Mouse (Mus musculus) megakaryocyte, embryonic 14.5 days (primary cell): ENCODE data around the gene Sapcd1.

Experiments used
- FLI1 ChIP-seq: IDR thresholded peaks from 2 replicates; pipeline ENCODE4 v1.6.1; 2012; ENCODE audit warnings: low read length, inconsistent platforms, mixed read lengths
- GATA1 ChIP-seq: IDR thresholded peaks from 3 replicates; pipeline ENCODE4 v1.6.1; 2012; ENCODE audit warnings: mixed read lengths, low read length, inconsistent platforms, borderline replicate concordance

GRCm38 (mm10) chr17:35021163-35021808 lies 6.5 kb downstream of the Sapcd1 start:
- no peak for TF ChIP-seq GATA1
- no peak for TF ChIP-seq FLI1
